Mouse (Mus musculus) stomach, embryonic 14.5 days (tissue): Measurements from ENCODE around the gene Arhgef16. TPM values are rescaled to one million over a fixed set of nuclear protein-coding genes. Genes with fewer than 3 reads are reported as not detected.

Experiments used
- ATAC-seq: fragments of 200-750 bp; cut with Nextera tagmentation; 2 replicates; pipeline ENCODE4 v1.8.0; 2017; ENCODE audit warnings: low read depth, moderate TSS enrichment; ENCODE audit not compliant: insufficient number of reproducible peaks, insufficient read depth, low FRiP score
- H3K27ac ChIP-seq: fragments of 300-500 bp; sonication (generic); 2 replicates; pipeline ENCODE4 v1.5.1; 2014; ENCODE audit warnings: mild to moderate bottlenecking, low read length, moderate library complexity, mixed read lengths
- H3K27me3 ChIP-seq: fragments of 300-500 bp; sonication (generic); 2 replicates; pipeline ENCODE4 v1.6.1; 2014; ENCODE audit warnings: low read length, control low read depth, mixed read lengths; ENCODE audit not compliant: control insufficient read depth, insufficient read depth
- H3K36me3 ChIP-seq: fragments of 300-500 bp; sonication (generic); 2 replicates; pipeline ENCODE4 v1.6.1; 2014; ENCODE audit warnings: mild to moderate bottlenecking, control low read depth, low read length, moderate library complexity, mixed read lengths; ENCODE audit not compliant: control insufficient read depth, insufficient read depth
- H3K4me1 ChIP-seq: fragments of 300-500 bp; sonication (generic); 2 replicates; pipeline ENCODE4 v1.6.1; 2014; ENCODE audit warnings: low read length, control low read depth, mixed read lengths; ENCODE audit not compliant: control insufficient read depth, insufficient read depth
- H3K4me2 ChIP-seq: fragments of 300-500 bp; sonication (generic); replicated peaks from 2 replicates; pipeline ENCODE4 v1.6.1; 2014; ENCODE audit warnings: low read depth, low read length, control low read depth
- H3K4me3 ChIP-seq: fragments of 300-500 bp; sonication (generic); 2 replicates; pipeline ENCODE4 v1.5.1; 2014; ENCODE audit warnings: low read depth, low read length, control low read depth
- H3K9ac ChIP-seq: fragments of 300-500 bp; sonication (generic); replicated peaks from 2 replicates; pipeline ENCODE4 v1.6.1; 2014; ENCODE audit warnings: low read depth, mild to moderate bottlenecking, control low read depth, low read length, moderate library complexity, mixed read lengths
- H3K9me3 ChIP-seq: fragments of 300-500 bp; sonication (generic); 2 replicates; pipeline ENCODE4 v1.6.1; 2016; ENCODE audit warnings: low read depth, low read length, control low read depth; ENCODE audit not compliant: control insufficient read depth
- WGBS: fragments of 180-500 bp; shearing (Covaris S2); extraction: QIAGEN DNeasy Blood & Tissue Kit; methylation state at CpG from one replicate; pipeline ENCODE4 v1.1.7; 2014; 5-methylcytosine and 5-hydroxymethylcytosine counted together
- polyA plus RNA-seq: library from polyadenylated mRNA; unstranded; fragments of >200 nt; fragmentation: Nextera tagmentation; extraction: Ambion mirVana; gene quantifications from 2 replicates; pipeline ENCODE4 v1.2.1, GENCODE M21; 2014

The Arhgef16 gene
- polyA plus RNA-seq, 1 experiment from 2014 or later, result 23.7 TPM

DNA sequence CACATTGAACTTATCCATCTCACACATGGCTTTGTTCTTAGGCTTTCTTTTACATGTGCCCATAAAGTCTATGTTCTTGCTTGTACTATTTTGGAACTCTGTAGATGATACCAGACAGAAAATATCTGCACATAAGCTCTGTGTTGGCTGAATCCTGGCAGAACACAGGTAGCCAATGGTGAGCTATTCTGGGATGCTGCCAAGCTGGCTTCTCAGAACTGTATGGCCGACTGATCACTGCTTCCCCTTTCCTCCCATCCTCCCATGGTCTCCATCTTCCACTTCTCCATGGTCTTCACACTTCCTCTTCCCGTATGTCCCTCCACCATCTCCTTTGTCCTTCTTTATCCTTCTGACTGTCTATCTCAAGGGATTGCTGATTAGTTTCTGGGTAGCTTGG, 7.7 kb upstream of the Arhgef16 start:
- Histone ChIP-seq H3K27me3 (no peaks in the 10 kb centered on the region), H3K36me3 (no peaks in the 10 kb centered on the region), H3K9me3 (no peaks in the 10 kb centered on the region), H3K9ac (no peak overlapping the region), H3K27ac (no peak overlapping the region), H3K4me3 (no peak overlapping the region), H3K4me2 (no peak overlapping the region), H3K4me1 (0 out of 2 replicates have a peak, but pooled peaks cover 5% of the 10 kb centered on the region)
- ATAC-seq, result no peak
- 85% methylated on average over 2 of the region's 2 CpGs for WGBS

GRCm38 (mm10) chr4:154299541-154300271, 1.8 kb downstream of the Arhgef16 start:
- peak overlapping the region; percentile 61 for H3K27ac ChIP-seq
- peak overlapping the region; percentile 45 for H3K4me3 ChIP-seq
- peak overlapping the region; percentile 83 for H3K4me2 ChIP-seq
- no peaks in the 10 kb centered on the region for H3K9me3 ChIP-seq
- H3K4me1 ChIP-seq, result 0 out of 2 replicates have a peak, but pooled peaks cover 5% of the 10 kb centered on the region
- no peaks in the 10 kb centered on the region for H3K36me3 ChIP-seq
- H3K27me3 ChIP-seq, result 0 out of 2 replicates have a peak, but pooled peaks cover 5% of the 10 kb centered on the region
- under 1% methylated on average over 58 of the region's 66 CpGs for WGBS
- ATAC-seq, result peak; percentile 87
- 0 out of 2 replicates have a peak overlapping the region, but pooled peaks have one; percentile 25 for H3K9ac ChIP-seq

- no peaks in the 10 kb centered on the region for H3K9me3 ChIP-seq
- H3K4me1 ChIP-seq, result peaks cover 19% of the 10 kb centered on the region
- H3K9ac ChIP-seq, result no peak overlapping the region
- no peak overlapping the region for H3K27ac ChIP-seq
- 29% methylated on average over 9 of the region's 9 CpGs for WGBS
- no peak overlapping the region for H3K4me3 ChIP-seq
- peak overlapping the region; percentile 25 for H3K4me2 ChIP-seq
- no peaks in the 10 kb centered on the region for H3K36me3 ChIP-seq
- 0 out of 2 replicates have a peak, but pooled peaks cover 5% of the 10 kb centered on the region for H3K27me3 ChIP-seq
- ATAC-seq, result 0 out of 2 replicates have a peak, but pooled peaks have one; percentile 20
Observed at GRCm38 (mm10) chr4:154297761-154298160, 3.7 kb downstream of the Arhgef16 start.

DNA sequence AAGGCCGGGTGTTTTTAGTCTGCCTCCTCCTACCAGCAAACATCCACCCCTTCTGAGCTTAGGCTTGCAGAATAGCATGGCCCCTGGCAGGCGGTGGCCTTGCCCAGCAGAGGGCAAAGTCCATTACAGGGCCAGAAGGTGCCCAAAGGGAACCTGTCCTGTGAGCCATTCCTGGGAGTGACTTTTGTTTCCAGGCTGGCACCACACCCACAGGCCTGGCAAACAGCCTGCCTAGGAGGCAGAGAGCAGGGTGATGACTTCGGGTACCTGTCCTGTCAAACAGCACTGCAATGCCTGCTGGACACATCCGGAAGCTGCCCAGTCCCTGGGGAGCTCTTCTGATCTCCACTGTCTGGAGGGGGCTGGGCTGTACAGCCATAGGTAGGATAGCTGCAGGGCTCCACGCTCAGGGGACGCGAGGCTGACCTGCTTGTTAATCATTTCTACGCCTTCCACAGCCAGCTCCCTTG, 7.2 kb downstream of the Arhgef16 start:
- Histone ChIP-seq H3K27me3 (no peaks in the 10 kb centered on the region), H3K4me3 (no peak overlapping the region), H3K9ac (no peak overlapping the region), H3K9me3 (no peaks in the 10 kb centered on the region), H3K36me3 (no peaks in the 10 kb centered on the region), H3K4me2 (0 out of 2 replicates have a peak overlapping the region, but pooled peaks have one; percentile 4), H3K27ac (peak overlapping the region; percentile 56), H3K4me1 (peaks cover 19% of the 10 kb centered on the region)
- 16% methylated on average over 8 of the region's 8 CpGs for WGBS
- peak; percentile 86 for ATAC-seq

DNA sequence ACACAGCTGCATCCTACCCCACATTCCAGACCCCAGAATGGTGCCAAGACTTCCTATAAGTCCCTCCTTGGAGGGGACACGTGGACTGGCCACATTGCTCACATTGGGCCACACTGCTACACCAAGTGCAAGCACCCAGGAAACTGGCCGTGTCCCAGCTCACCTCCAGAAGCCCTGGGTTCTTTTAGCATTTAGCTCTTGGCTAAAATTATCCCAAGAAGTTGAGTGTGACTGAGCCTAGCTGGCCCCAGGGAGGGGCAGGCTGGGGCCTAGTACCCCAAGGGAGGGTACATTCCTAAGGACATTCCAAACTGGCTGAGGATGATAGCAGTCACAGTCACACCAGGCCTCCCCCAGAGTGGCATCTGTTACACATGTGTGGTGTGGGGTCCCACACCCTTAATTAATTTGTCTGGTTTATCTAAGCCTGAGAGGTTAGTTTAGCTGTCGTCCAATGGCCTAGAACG, 7.7 kb downstream of the Arhgef16 start:
- no peaks in the 10 kb centered on the region for H3K36me3 ChIP-seq
- 38% methylated on average over 4 of the region's 4 CpGs for WGBS
- no peaks in the 10 kb centered on the region for H3K9me3 ChIP-seq
- peaks cover 19% of the 10 kb centered on the region for H3K4me1 ChIP-seq
- H3K4me2 ChIP-seq, result 0 out of 2 replicates have a peak overlapping the region, but pooled peaks have one; percentile 3
- H3K27ac ChIP-seq, result peak overlapping the region; percentile 74; the same call in 1 of the 2 replicates
- peak; percentile 44 for ATAC-seq
- no peak overlapping the region for H3K4me3 ChIP-seq
- H3K9ac ChIP-seq, result no peak overlapping the region
- H3K27me3 ChIP-seq, result no peaks in the 10 kb centered on the region

- no peaks in the 10 kb centered on the region for H3K4me1 ChIP-seq
- H3K9me3 ChIP-seq, result no peaks in the 10 kb centered on the region
- H3K27ac ChIP-seq, result no peak overlapping the region
- H3K4me2 ChIP-seq, result no peak overlapping the region
- ATAC-seq, result no peak
- H3K9ac ChIP-seq, result no peak overlapping the region
- WGBS, result 76% methylated on average over 7 of the region's 7 CpGs
- H3K27me3 ChIP-seq, result no peaks in the 10 kb centered on the region
- no peak overlapping the region for H3K4me3 ChIP-seq
- H3K36me3 ChIP-seq, result peaks cover 2% of the 10 kb centered on the region; the same call in 1 of the 2 replicates
Observed at GRCm38 (mm10) chr4:154283671-154284070, 17.8 kb downstream of the Arhgef16 start.

GRCm38 (mm10) chr4:154279481-154279880, 22.0 kb downstream of the Arhgef16 start:
- H3K36me3 ChIP-seq, result no peaks in the 10 kb centered on the region; the same call in 1 of the 2 replicates
- no peak for ATAC-seq
- H3K4me2 ChIP-seq, result no peak overlapping the region
- H3K4me3 ChIP-seq, result no peak overlapping the region
- H3K4me1 ChIP-seq, result no peaks in the 10 kb centered on the region
- H3K27ac ChIP-seq, result no peak overlapping the region
- H3K9me3 ChIP-seq, result no peaks in the 10 kb centered on the region
- H3K27me3 ChIP-seq, result no peaks in the 10 kb centered on the region
- 66% methylated on average over 9 of the region's 9 CpGs for WGBS
- H3K9ac ChIP-seq, result no peak overlapping the region

DNA sequence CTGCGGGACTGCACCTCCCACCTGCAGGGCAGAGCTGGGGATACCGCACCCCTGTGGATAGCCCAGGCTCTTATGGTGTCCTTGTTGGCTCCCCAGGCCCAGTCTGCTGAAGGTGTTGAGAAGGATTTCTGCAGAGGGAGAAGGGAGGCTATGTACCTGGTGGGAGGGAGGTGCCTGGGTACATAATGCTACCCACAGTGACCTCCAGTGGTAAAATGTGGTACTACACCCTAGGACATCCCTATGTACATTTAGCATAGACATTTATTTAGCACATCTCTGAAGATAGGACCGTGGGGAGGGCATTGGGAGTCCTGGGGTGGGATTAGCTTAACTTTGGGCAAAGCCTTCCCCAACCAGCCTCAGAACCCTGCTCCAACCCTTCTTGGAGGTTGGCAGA, 28.5 kb downstream of the Arhgef16 start:
- 0 out of 2 replicates have a peak, but pooled peaks cover 3% of the 10 kb centered on the region for H3K4me1 ChIP-seq
- no peaks in the 10 kb centered on the region for H3K9me3 ChIP-seq
- H3K27ac ChIP-seq, result no peak overlapping the region
- no peak overlapping the region for H3K4me3 ChIP-seq
- H3K36me3 ChIP-seq, result no peaks in the 10 kb centered on the region
- WGBS, result 52% methylated on average over 3 of the region's 3 CpGs
- no peak overlapping the region for H3K9ac ChIP-seq
- no peaks in the 10 kb centered on the region for H3K27me3 ChIP-seq
- no peak for ATAC-seq
- no peak overlapping the region for H3K4me2 ChIP-seq
